Mouse (Mus musculus): Measurements from ENCODE around the gene BC028528. TPM values are rescaled to one million over a fixed set of nuclear protein-coding genes. Genes with fewer than 3 reads are reported as not detected.

BC028528 gene
- polyA plus RNA-seq, 1 experiment, result 162 TPM

GRCm38 (mm10) chr3:95882816-95883425 lies 8.9 kb downstream of the BC028528 start:
- H3K4me1 ChIP-seq (ENCODE audit: control insufficient read depth, insufficient read depth, low read length), result peaks cover 2% of the 10 kb centered on the region
- TF ChIP-seq POLR2A (IDR thresholded peaks at IDR 0.05; ENCODE audit: borderline replicate concordance, low read depth, low read length), result no peak
- TF ChIP-seq CTCF (IDR thresholded peaks at IDR 0.05; ENCODE audit: low read depth, low read length), result peak; percentile 45
- H3K27ac ChIP-seq (ENCODE audit: insufficient read depth, low read depth, low read length), result peak overlapping the region; percentile 25
- H3K4me3 ChIP-seq (ENCODE audit: insufficient read depth, low read length), result peak overlapping the region; percentile 75

GRCm38 (mm10) chr3:95881979-95882815 lies 9.6 kb downstream of the BC028528 start, which contains the start of gene Ciart:
Gene Ciart, minus strand, starts transcription at chr3:95882251.
- Histone ChIP-seq H3K4me3 (ENCODE audit: insufficient read depth, low read length) (peak within 1 kb of the TSS; percentile 75), H3K4me1 (ENCODE audit: control insufficient read depth, insufficient read depth, low read length) (no peaks in the 10 kb centered on the region), H3K27ac (ENCODE audit: insufficient read depth, low read depth, low read length) (peak within 1 kb of the TSS; percentile 25)
- TF ChIP-seq POLR2A (IDR thresholded peaks at IDR 0.05; ENCODE audit: borderline replicate concordance, low read depth, low read length), result no peak
- no peak for TF ChIP-seq CTCF (IDR thresholded peaks at IDR 0.05; ENCODE audit: low read depth, low read length)

GRCm38 (mm10) chr3:95879063-95879462 lies 12.7 kb downstream of the BC028528 start:
- Histone ChIP-seq H3K4me3 (ENCODE audit: insufficient read depth, low read length) (no peak overlapping the region), H3K4me1 (ENCODE audit: control insufficient read depth, insufficient read depth, low read length) (no peaks in the 10 kb centered on the region), H3K27ac (ENCODE audit: insufficient read depth, low read depth, low read length) (no peak overlapping the region)
- no peak for TF ChIP-seq CTCF (IDR thresholded peaks at IDR 0.05; ENCODE audit: low read depth, low read length)

GRCm38 (mm10) chr3:95872048-95872447 lies 19.8 kb downstream of the BC028528 start:
- Histone ChIP-seq H3K4me3 (ENCODE audit: insufficient read depth, low read length) (peak overlapping the region; percentile 55), H3K4me1 (ENCODE audit: control insufficient read depth, insufficient read depth, low read length) (peaks cover 7% of the 10 kb centered on the region; the same call in 1 of the 2 replicates), H3K27ac (ENCODE audit: insufficient read depth, low read depth, low read length) (no peak overlapping the region)
- TF ChIP-seq CTCF (IDR thresholded peaks at IDR 0.05; ENCODE audit: low read depth, low read length), result no peak
- no peak for TF ChIP-seq POLR2A (IDR thresholded peaks at IDR 0.05; ENCODE audit: borderline replicate concordance, low read depth, low read length)

GRCm38 (mm10) chr3:95871392-95871867 lies 20.4 kb downstream of the BC028528 start, which contains the start of gene Mrps21:
Gene Mrps21, minus strand, starts transcription at chr3:95871519.
- H3K4me3 ChIP-seq (ENCODE audit: insufficient read depth, low read length), result peak within 1 kb of the TSS; percentile 57
- TF ChIP-seq CTCF (IDR thresholded peaks at IDR 0.05; ENCODE audit: low read depth, low read length) (no peak), POLR2A (IDR thresholded peaks at IDR 0.05; ENCODE audit: borderline replicate concordance, low read depth, low read length) (no peak; the same call in 1 of the 2 replicates)

GRCm38 (mm10) chr3:95870976-95871375 lies 20.8 kb downstream of the BC028528 start:
- Histone ChIP-seq H3K4me3 (ENCODE audit: insufficient read depth, low read length) (peak overlapping the region; percentile 57), H3K4me1 (ENCODE audit: control insufficient read depth, insufficient read depth, low read length) (peaks cover 7% of the 10 kb centered on the region; the same call in 1 of the 2 replicates), H3K27ac (ENCODE audit: insufficient read depth, low read depth, low read length) (peak overlapping the region; percentile 44)
- no peak for TF ChIP-seq POLR2A (IDR thresholded peaks at IDR 0.05; ENCODE audit: borderline replicate concordance, low read depth, low read length)

More at GRCm38 (mm10) chr3:95871392-95871867, 20.4 kb downstream of the BC028528 start, which contains the start of gene Mrps21:
- H3K4me1 ChIP-seq (ENCODE audit: control insufficient read depth, insufficient read depth, low read length), result peaks cover 7% of the 10 kb centered on the region; the same call in 1 of the 2 replicates
- peak within 1 kb of the TSS; percentile 69 for H3K27ac ChIP-seq (ENCODE audit: insufficient read depth, low read depth, low read length)

- no peak overlapping the region for H3K27ac ChIP-seq (ENCODE audit: insufficient read depth, low read depth, low read length)
- H3K4me1 ChIP-seq (ENCODE audit: control insufficient read depth, insufficient read depth, low read length), result peaks cover 7% of the 10 kb centered on the region; the same call in 1 of the 2 replicates
- H3K4me3 ChIP-seq (ENCODE audit: insufficient read depth, low read length), result no peak overlapping the region
- TF ChIP-seq POLR2A (IDR thresholded peaks at IDR 0.05; ENCODE audit: borderline replicate concordance, low read depth, low read length) (no peak), CTCF (IDR thresholded peaks at IDR 0.05; ENCODE audit: low read depth, low read length) (no peak)
These were observed 24.4 kb downstream of the BC028528 start for GRCm38 (mm10) chr3:95867408-95867807.

GRCm38 (mm10) chr3:95866071-95866470 lies 25.7 kb downstream of the BC028528 start:
- no peak for TF ChIP-seq POLR2A (IDR thresholded peaks at IDR 0.05; ENCODE audit: borderline replicate concordance, low read depth, low read length)
- Histone ChIP-seq H3K27ac (ENCODE audit: insufficient read depth, low read depth, low read length) (no peak overlapping the region), H3K4me3 (ENCODE audit: insufficient read depth, low read length) (no peak overlapping the region), H3K4me1 (ENCODE audit: control insufficient read depth, insufficient read depth, low read length) (peaks cover 3% of the 10 kb centered on the region; the same call in 1 of the 2 replicates)

- no peak overlapping the region for H3K27ac ChIP-seq (ENCODE audit: insufficient read depth, low read depth, low read length)
- no peak overlapping the region for H3K4me3 ChIP-seq (ENCODE audit: insufficient read depth, low read length)
- H3K4me1 ChIP-seq (ENCODE audit: control insufficient read depth, insufficient read depth, low read length), result peaks cover 3% of the 10 kb centered on the region; the same call in 1 of the 2 replicates
- no peak for TF ChIP-seq POLR2A (IDR thresholded peaks at IDR 0.05; ENCODE audit: borderline replicate concordance, low read depth, low read length)
- TF ChIP-seq CTCF (IDR thresholded peaks at IDR 0.05; ENCODE audit: low read depth, low read length), result no peak
These were observed 26.2 kb downstream of the BC028528 start for GRCm38 (mm10) chr3:95865571-95865970.

GRCm38 (mm10) chr3:95865050-95865449 lies 26.8 kb downstream of the BC028528 start:
- TF ChIP-seq CTCF (IDR thresholded peaks at IDR 0.05; ENCODE audit: low read depth, low read length) (no peak), POLR2A (IDR thresholded peaks at IDR 0.05; ENCODE audit: borderline replicate concordance, low read depth, low read length) (no peak)
- no peak overlapping the region for H3K4me3 ChIP-seq (ENCODE audit: insufficient read depth, low read length)
- no peak overlapping the region for H3K27ac ChIP-seq (ENCODE audit: insufficient read depth, low read depth, low read length)
- H3K4me1 ChIP-seq (ENCODE audit: control insufficient read depth, insufficient read depth, low read length), result no peaks in the 10 kb centered on the region

Measured in bone marrow macrophage, adult 2 months (primary cell).